Mouse (Mus musculus): ENCODE results near the gene Card14. TPM values are rescaled to one million over a fixed set of nuclear protein-coding genes. Genes with fewer than 3 reads are reported as not detected.

The Card14 gene
- polyA plus RNA-seq, 1 experiment: 0.44 TPM

GRCm38 (mm10) chr11:119322521-119322920, 15.0 kb downstream of the Card14 start:
- TF ChIP-seq POLR2A (IDR thresholded peaks at IDR 0.05; ENCODE audit: control insufficient read depth, low read depth, low read length) (no peak), CTCF (IDR thresholded peaks at IDR 0.05; ENCODE audit: control insufficient read depth, insufficient read depth, insufficient replicate concordance, low read depth, low read length) (no peak)
- Histone ChIP-seq H3K27me3 (ENCODE audit: control insufficient read depth, insufficient read depth, low read length) (no peaks in the 10 kb centered on the region), H3K27ac (ENCODE audit: control insufficient read depth, insufficient read depth, low read depth, low read length) (no peak overlapping the region), H3K36me3 (ENCODE audit: control insufficient read depth, insufficient read depth, low read length) (no peaks in the 10 kb centered on the region), H3K4me3 (ENCODE audit: control insufficient read depth, low read depth, low read length) (no peak overlapping the region), H3K4me1 (ENCODE audit: control insufficient read depth, insufficient read depth, low read length) (no peaks in the 10 kb centered on the region)

GRCm38 (mm10) chr11:119325068-119325467, 17.5 kb downstream of the Card14 start:
- H3K4me1 ChIP-seq (ENCODE audit: control insufficient read depth, insufficient read depth, low read length): no peaks in the 10 kb centered on the region
- H3K27me3 ChIP-seq (ENCODE audit: control insufficient read depth, insufficient read depth, low read length): no peaks in the 10 kb centered on the region
- no peaks in the 10 kb centered on the region for H3K36me3 ChIP-seq (ENCODE audit: control insufficient read depth, insufficient read depth, low read length)
- TF ChIP-seq CTCF (IDR thresholded peaks at IDR 0.05; ENCODE audit: control insufficient read depth, insufficient read depth, insufficient replicate concordance, low read depth, low read length) (peak; percentile 77; the same call in 1 of the 2 replicates), POLR2A (IDR thresholded peaks at IDR 0.05; ENCODE audit: control insufficient read depth, low read depth, low read length) (no peak)
- H3K27ac ChIP-seq (ENCODE audit: control insufficient read depth, insufficient read depth, low read depth, low read length): no peak overlapping the region
- H3K4me3 ChIP-seq (ENCODE audit: control insufficient read depth, low read depth, low read length): no peak overlapping the region

GRCm38 (mm10) chr11:119330592-119330991, 23.0 kb downstream of the Card14 start:
- Histone ChIP-seq H3K36me3 (ENCODE audit: control insufficient read depth, insufficient read depth, low read length) (no peaks in the 10 kb centered on the region), H3K27ac (ENCODE audit: control insufficient read depth, insufficient read depth, low read depth, low read length) (no peak overlapping the region), H3K4me1 (ENCODE audit: control insufficient read depth, insufficient read depth, low read length) (no peaks in the 10 kb centered on the region), H3K27me3 (ENCODE audit: control insufficient read depth, insufficient read depth, low read length) (no peaks in the 10 kb centered on the region), H3K4me3 (ENCODE audit: control insufficient read depth, low read depth, low read length) (no peak overlapping the region)
- TF ChIP-seq CTCF (IDR thresholded peaks at IDR 0.05; ENCODE audit: control insufficient read depth, insufficient read depth, insufficient replicate concordance, low read depth, low read length) (no peak), POLR2A (IDR thresholded peaks at IDR 0.05; ENCODE audit: control insufficient read depth, low read depth, low read length) (no peak)

- Histone ChIP-seq H3K36me3 (ENCODE audit: control insufficient read depth, insufficient read depth, low read length) (no peaks in the 10 kb centered on the region), H3K4me1 (ENCODE audit: control insufficient read depth, insufficient read depth, low read length) (no peaks in the 10 kb centered on the region), H3K4me3 (ENCODE audit: control insufficient read depth, low read depth, low read length) (no peak overlapping the region), H3K27me3 (ENCODE audit: control insufficient read depth, insufficient read depth, low read length) (no peaks in the 10 kb centered on the region), H3K27ac (ENCODE audit: control insufficient read depth, insufficient read depth, low read depth, low read length) (no peak overlapping the region)
- TF ChIP-seq POLR2A (IDR thresholded peaks at IDR 0.05; ENCODE audit: control insufficient read depth, low read depth, low read length) (no peak), CTCF (IDR thresholded peaks at IDR 0.05; ENCODE audit: control insufficient read depth, insufficient read depth, insufficient replicate concordance, low read depth, low read length) (no peak; the same call in 1 of the 2 replicates)
Observed at GRCm38 (mm10) chr11:119331970-119332369, 24.4 kb downstream of the Card14 start.

GRCm38 (mm10) chr11:119338271-119339059, 30.9 kb downstream of the Card14 start:
- TF ChIP-seq POLR2A (IDR thresholded peaks at IDR 0.05; ENCODE audit: control insufficient read depth, low read depth, low read length): no peak
- no peak for TF ChIP-seq CTCF (IDR thresholded peaks at IDR 0.05; ENCODE audit: control insufficient read depth, insufficient read depth, insufficient replicate concordance, low read depth, low read length)
- Histone ChIP-seq H3K4me3 (ENCODE audit: control insufficient read depth, low read depth, low read length) (no peak overlapping the region), H3K27ac (ENCODE audit: control insufficient read depth, insufficient read depth, low read depth, low read length) (no peak overlapping the region), H3K36me3 (ENCODE audit: control insufficient read depth, insufficient read depth, low read length) (no peaks in the 10 kb centered on the region), H3K27me3 (ENCODE audit: control insufficient read depth, insufficient read depth, low read length) (no peaks in the 10 kb centered on the region), H3K4me1 (ENCODE audit: control insufficient read depth, insufficient read depth, low read length) (peaks cover 5% of the 10 kb centered on the region)

GRCm38 (mm10) chr11:119339179-119339578, 31.6 kb downstream of the Card14 start:
- Histone ChIP-seq H3K27me3 (ENCODE audit: control insufficient read depth, insufficient read depth, low read length) (no peaks in the 10 kb centered on the region), H3K27ac (ENCODE audit: control insufficient read depth, insufficient read depth, low read depth, low read length) (no peak overlapping the region), H3K4me3 (ENCODE audit: control insufficient read depth, low read depth, low read length) (no peak overlapping the region), H3K36me3 (ENCODE audit: control insufficient read depth, insufficient read depth, low read length) (no peaks in the 10 kb centered on the region), H3K4me1 (ENCODE audit: control insufficient read depth, insufficient read depth, low read length) (peaks cover 5% of the 10 kb centered on the region)
- TF ChIP-seq POLR2A (IDR thresholded peaks at IDR 0.05; ENCODE audit: control insufficient read depth, low read depth, low read length) (no peak), CTCF (IDR thresholded peaks at IDR 0.05; ENCODE audit: control insufficient read depth, insufficient read depth, insufficient replicate concordance, low read depth, low read length) (no peak)

- H3K36me3 ChIP-seq (ENCODE audit: control insufficient read depth, insufficient read depth, low read length): no peaks in the 10 kb centered on the region
- no peaks in the 10 kb centered on the region for H3K27me3 ChIP-seq (ENCODE audit: control insufficient read depth, insufficient read depth, low read length)
- peaks cover 5% of the 10 kb centered on the region for H3K4me1 ChIP-seq (ENCODE audit: control insufficient read depth, insufficient read depth, low read length)
- H3K4me3 ChIP-seq (ENCODE audit: control insufficient read depth, low read depth, low read length): no peak overlapping the region
- no peak overlapping the region for H3K27ac ChIP-seq (ENCODE audit: control insufficient read depth, insufficient read depth, low read depth, low read length)
- TF ChIP-seq CTCF (IDR thresholded peaks at IDR 0.05; ENCODE audit: control insufficient read depth, insufficient read depth, insufficient replicate concordance, low read depth, low read length) (no peak), POLR2A (IDR thresholded peaks at IDR 0.05; ENCODE audit: control insufficient read depth, low read depth, low read length) (no peak)
Observed at GRCm38 (mm10) chr11:119339637-119340036, 32.1 kb downstream of the Card14 start.

All from testis, adult 2 months (tissue).